Mouse (Mus musculus) heart, embryonic 15.5 days (tissue): ENCODE measurements around the gene Col1a1. TPM values are rescaled to one million over a fixed set of nuclear protein-coding genes. Genes with fewer than 3 reads are reported as not detected.

ENCODE experiments used
- ATAC-seq: fragments of 200-750 bp; cut with Nextera tagmentation; replicated peaks from 2 replicates; pipeline ENCODE4 v1.8.0; 2017; ENCODE audit warnings: low read depth, moderate TSS enrichment; ENCODE audit not compliant: insufficient number of reproducible peaks, insufficient read depth, low FRiP score
- H3K27ac ChIP-seq: fragments of 300-500 bp; sonication (generic); 2 replicates; pipeline ENCODE4 v1.5.1; 2015; ENCODE audit warnings: mild to moderate bottlenecking, inconsistent platforms
- H3K27me3 ChIP-seq: fragments of 300-500 bp; sonication (generic); 2 replicates; pipeline ENCODE4 v1.6.1; 2015; ENCODE audit warnings: inconsistent platforms
- H3K36me3 ChIP-seq: fragments of 300-500 bp; sonication (generic); 2 replicates; pipeline ENCODE4 v1.6.1; 2015; ENCODE audit warnings: mild to moderate bottlenecking, inconsistent platforms
- H3K4me1 ChIP-seq: fragments of 300-500 bp; sonication (generic); replicated peaks from 2 replicates; pipeline ENCODE4 v1.6.1; 2015; ENCODE audit warnings: inconsistent platforms
- H3K4me2 ChIP-seq: fragments of 300-500 bp; sonication (generic); 2 replicates; pipeline ENCODE4 v1.6.1; 2015; ENCODE audit warnings: inconsistent platforms, mild to moderate bottlenecking, moderate library complexity
- H3K4me3 ChIP-seq: fragments of 300-500 bp; sonication (generic); 2 replicates; pipeline ENCODE4 v1.5.1; 2015; ENCODE audit warnings: mild to moderate bottlenecking, inconsistent platforms
- H3K9ac ChIP-seq: fragments of 300-500 bp; sonication (generic); 2 replicates; pipeline ENCODE4 v1.6.1; 2015; ENCODE audit warnings: mild to moderate bottlenecking, inconsistent platforms
- H3K9me3 ChIP-seq: fragments of 300-500 bp; sonication (generic); replicated peaks from 2 replicates; pipeline ENCODE4 v1.6.1; 2016; ENCODE audit warnings: inconsistent platforms
- WGBS: fragments of 180-500 bp; shearing (Covaris S2); methylation state at CpG from one replicate; pipeline ENCODE4 v1.1.7; 2015; ENCODE audit warnings: mixed read lengths; 5-methylcytosine and 5-hydroxymethylcytosine counted together
- polyA plus RNA-seq: library from polyadenylated mRNA; unstranded; fragments of >200 nt; fragmentation: Nextera tagmentation; extraction: Ambion mirVana; gene quantifications from 2 replicates; pipeline ENCODE4 v1.2.1, GENCODE M21; 2015

Gene Col1a1
- 825 and 1,122 TPM in 2 replicates for polyA plus RNA-seq

DNA sequence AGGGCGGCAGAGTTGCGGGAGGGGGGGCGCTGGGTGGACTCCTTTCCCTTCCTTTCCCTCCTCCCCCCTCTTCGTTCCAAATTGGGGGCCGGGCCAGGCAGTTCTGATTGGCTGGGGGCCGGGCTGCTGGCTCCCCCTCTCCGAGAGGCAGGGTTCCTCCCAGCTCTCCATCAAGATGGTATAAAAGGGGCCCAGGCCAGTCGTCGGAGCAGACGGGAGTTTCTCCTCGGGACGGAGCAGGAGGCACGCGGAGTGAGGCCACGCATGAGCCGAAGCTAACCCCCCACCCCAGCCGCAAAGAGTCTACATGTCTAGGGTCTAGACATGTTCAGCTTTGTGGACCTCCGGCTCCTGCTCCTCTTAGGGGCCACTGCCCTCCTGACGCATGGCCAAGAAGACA is at the start of gene Col1a1:
Gene Col1a1 (plus strand): TSS at position 180 of the 400 bp plus-strand sequence.
- Histone ChIP-seq H3K4me2 (peak within 1 kb of the TSS; percentile 81), H3K4me1 (peaks cover 38% of the 10 kb centered on the region), H3K27me3 (peaks cover 60% of the 10 kb centered on the region), H3K36me3 (no peaks in the 10 kb centered on the region), H3K9me3 (no peaks in the 10 kb centered on the region), H3K27ac (peak within 1 kb of the TSS; percentile 80), H3K9ac (peak within 1 kb of the TSS; percentile 60), H3K4me3 (peak within 1 kb of the TSS; percentile 57)
- peak; percentile 33; the same call in 1 of the 2 replicates for ATAC-seq
- 18% methylated on average over 19 of the region's 19 CpGs for WGBS

DNA sequence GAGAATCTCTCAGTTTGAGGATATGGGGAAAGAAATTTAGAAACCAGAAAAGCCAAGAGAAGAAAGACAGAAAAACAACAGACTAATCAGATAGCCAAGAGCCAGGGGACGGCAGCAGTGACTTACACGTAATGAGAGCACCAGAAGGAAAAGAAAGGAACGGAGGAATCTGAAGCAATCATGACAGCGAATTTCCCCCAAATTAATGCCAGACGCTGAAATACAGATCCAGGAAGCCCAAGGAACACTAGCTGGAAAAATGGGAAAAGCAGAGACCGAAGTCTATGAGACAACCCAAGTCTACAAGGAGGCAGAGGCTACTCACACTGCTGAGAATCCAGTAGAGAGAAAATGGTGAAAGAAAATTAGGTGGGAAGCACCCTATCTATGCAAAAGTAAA is 44.9 kb upstream of the Col1a1 start:
- no peak overlapping the region for H3K4me3 ChIP-seq
- H3K9me3 ChIP-seq: no peaks in the 10 kb centered on the region
- WGBS: 74% methylated on average over 6 of the region's 6 CpGs
- no peak overlapping the region for H3K4me2 ChIP-seq
- no peaks in the 10 kb centered on the region for H3K36me3 ChIP-seq
- H3K4me1 ChIP-seq: no peaks in the 10 kb centered on the region
- no peak overlapping the region for H3K27ac ChIP-seq
- H3K9ac ChIP-seq: no peak overlapping the region
- no peak for ATAC-seq
- no peaks in the 10 kb centered on the region for H3K27me3 ChIP-seq

- WGBS: 69% methylated on average over 16 of the region's 16 CpGs
- no peak overlapping the region for H3K27ac ChIP-seq
- no peak for ATAC-seq
- H3K36me3 ChIP-seq: no peaks in the 10 kb centered on the region
- no peaks in the 10 kb centered on the region for H3K9me3 ChIP-seq
- no peak overlapping the region for H3K4me3 ChIP-seq
- no peaks in the 10 kb centered on the region for H3K27me3 ChIP-seq
- no peak overlapping the region for H3K4me2 ChIP-seq
- H3K9ac ChIP-seq: no peak overlapping the region
- no peaks in the 10 kb centered on the region for H3K4me1 ChIP-seq
These were observed 39.2 kb upstream of the Col1a1 start for GRCm38 (mm10) chr11:94896753-94897376.

GRCm38 (mm10) chr11:94901231-94901630 is 34.8 kb upstream of the Col1a1 start:
- no peak overlapping the region for H3K4me3 ChIP-seq
- ATAC-seq: no peak
- H3K4me2 ChIP-seq: no peak overlapping the region
- WGBS: 46% methylated on average over 2 of the region's 2 CpGs
- no peaks in the 10 kb centered on the region for H3K36me3 ChIP-seq
- no peaks in the 10 kb centered on the region for H3K4me1 ChIP-seq
- H3K9ac ChIP-seq: no peak overlapping the region
- H3K27ac ChIP-seq: no peak overlapping the region
- no peaks in the 10 kb centered on the region for H3K9me3 ChIP-seq
- H3K27me3 ChIP-seq: no peaks in the 10 kb centered on the region

DNA sequence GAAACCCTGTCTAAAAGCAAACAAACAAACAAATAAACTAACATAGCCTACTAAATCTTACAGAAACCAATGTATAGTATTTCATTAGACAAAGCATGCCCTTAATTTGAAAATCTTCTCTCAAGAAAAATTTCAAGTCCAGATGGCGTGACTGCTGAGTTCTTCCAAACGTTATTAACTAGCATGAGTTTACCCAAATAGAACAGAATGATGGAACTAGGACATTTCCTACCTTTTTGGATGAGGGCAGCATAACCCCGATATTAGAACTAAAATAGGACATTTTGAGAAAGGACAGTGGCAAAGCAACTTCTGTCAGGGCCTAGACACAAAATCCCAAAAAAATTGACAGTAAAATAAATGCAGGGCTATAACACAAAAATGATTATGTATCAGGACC is 31.7 kb upstream of the Col1a1 start:
- no peaks in the 10 kb centered on the region for H3K9me3 ChIP-seq
- H3K27ac ChIP-seq: no peak overlapping the region
- ATAC-seq: no peak
- H3K36me3 ChIP-seq: no peaks in the 10 kb centered on the region
- H3K4me1 ChIP-seq: no peaks in the 10 kb centered on the region
- H3K4me3 ChIP-seq: no peak overlapping the region
- no peak overlapping the region for H3K4me2 ChIP-seq
- 82% methylated on average over 3 of the region's 3 CpGs for WGBS
- no peaks in the 10 kb centered on the region for H3K27me3 ChIP-seq
- H3K9ac ChIP-seq: no peak overlapping the region

DNA sequence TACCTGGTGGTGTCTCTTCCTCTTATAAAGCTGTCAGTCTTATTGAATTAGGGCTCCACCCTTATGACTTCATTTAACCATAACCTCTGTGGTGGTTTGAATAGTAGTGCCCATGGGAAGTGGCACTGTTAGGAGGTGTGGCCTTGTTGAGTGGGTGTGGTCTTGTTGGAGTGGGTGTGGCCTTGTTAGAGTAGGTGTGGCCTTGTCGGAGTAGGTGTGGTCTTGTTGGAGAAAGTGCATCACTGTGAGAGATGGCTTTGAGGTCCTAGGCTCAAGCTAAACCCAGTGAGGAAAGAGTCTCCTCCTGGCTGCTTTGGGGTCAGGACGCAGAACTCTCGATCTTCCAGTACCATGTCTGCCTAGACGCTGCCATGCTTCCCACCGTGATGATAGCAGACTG is 25.1 kb upstream of the Col1a1 start:
- Histone ChIP-seq H3K27me3 (no peaks in the 10 kb centered on the region), H3K4me3 (no peak overlapping the region), H3K27ac (no peak overlapping the region), H3K9me3 (no peaks in the 10 kb centered on the region), H3K9ac (no peak overlapping the region), H3K4me1 (peaks cover 11% of the 10 kb centered on the region), H3K4me2 (no peak overlapping the region), H3K36me3 (no peaks in the 10 kb centered on the region)
- ATAC-seq: no peak
- 84% methylated on average over 5 of the region's 5 CpGs for WGBS

- WGBS: 78% methylated on average over 3 of the region's 3 CpGs
- Histone ChIP-seq H3K9ac (no peak overlapping the region), H3K9me3 (no peaks in the 10 kb centered on the region), H3K36me3 (no peaks in the 10 kb centered on the region), H3K4me1 (peaks cover 20% of the 10 kb centered on the region), H3K4me3 (no peak overlapping the region), H3K4me2 (no peak overlapping the region), H3K27ac (no peak overlapping the region), H3K27me3 (no peaks in the 10 kb centered on the region)
- no peak for ATAC-seq
These were observed 23.5 kb upstream of the Col1a1 start for GRCm38 (mm10) chr11:94912568-94912967.

DNA sequence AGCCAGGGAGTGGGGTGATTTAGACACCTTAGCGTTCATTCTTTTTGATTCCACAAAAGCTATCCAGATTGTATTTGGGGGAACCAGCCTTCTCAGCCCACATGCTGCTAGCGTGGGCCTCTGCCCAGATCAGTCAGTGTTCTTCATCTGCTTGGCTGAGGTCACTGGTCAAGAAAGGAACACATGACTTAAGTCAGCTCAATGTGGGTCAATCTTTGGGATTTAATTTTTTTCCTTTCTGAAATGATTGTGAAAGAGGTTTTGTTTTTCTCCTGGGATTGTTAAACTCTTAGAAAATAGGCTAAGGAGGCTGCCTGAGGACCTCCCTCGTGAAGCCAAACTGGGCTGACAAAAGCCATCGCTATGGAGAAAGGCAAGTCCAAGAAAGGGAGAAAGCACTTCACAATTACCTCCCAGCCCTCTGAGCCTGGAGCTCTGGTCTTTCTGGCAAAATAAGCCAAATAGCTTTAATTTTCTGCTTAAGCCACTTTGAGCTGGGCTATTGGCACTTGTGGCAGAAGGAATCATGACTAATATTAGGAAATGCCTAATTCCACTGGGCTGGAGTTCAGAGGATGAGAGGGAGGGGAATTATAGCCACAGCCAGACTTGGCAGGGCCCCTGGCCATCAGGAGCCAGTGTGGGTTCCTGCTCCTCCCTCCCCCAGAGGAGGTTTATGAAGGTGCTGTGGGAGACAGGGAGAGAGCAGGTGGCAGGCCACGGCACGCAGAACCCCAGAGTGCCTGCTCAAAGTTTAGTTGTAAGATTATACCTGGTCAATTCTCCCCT is 22.5 kb upstream of the Col1a1 start:
- no peak for ATAC-seq
- WGBS: 67% methylated on average over 6 of the region's 6 CpGs
- no peak overlapping the region for H3K4me3 ChIP-seq
- H3K9me3 ChIP-seq: no peaks in the 10 kb centered on the region
- H3K27ac ChIP-seq: peak overlapping the region; percentile 15; the same call in 1 of the 2 replicates
- H3K27me3 ChIP-seq: no peaks in the 10 kb centered on the region
- H3K4me2 ChIP-seq: no peak overlapping the region
- no peak overlapping the region for H3K9ac ChIP-seq
- no peaks in the 10 kb centered on the region for H3K36me3 ChIP-seq
- H3K4me1 ChIP-seq: peaks cover 20% of the 10 kb centered on the region

- Histone ChIP-seq H3K4me2 (peak overlapping the region; percentile 33), H3K9ac (no peak overlapping the region), H3K4me3 (no peak overlapping the region), H3K4me1 (peaks cover 20% of the 10 kb centered on the region), H3K27ac (peak overlapping the region; percentile 77), H3K36me3 (no peaks in the 10 kb centered on the region), H3K27me3 (no peaks in the 10 kb centered on the region), H3K9me3 (no peaks in the 10 kb centered on the region)
- WGBS: 10% methylated on average over 13 of the region's 16 CpGs
- ATAC-seq: peak; percentile 75; the same call in 1 of the 2 replicates
These were observed 20.2 kb upstream of the Col1a1 start for GRCm38 (mm10) chr11:94915675-94916403.

DNA sequence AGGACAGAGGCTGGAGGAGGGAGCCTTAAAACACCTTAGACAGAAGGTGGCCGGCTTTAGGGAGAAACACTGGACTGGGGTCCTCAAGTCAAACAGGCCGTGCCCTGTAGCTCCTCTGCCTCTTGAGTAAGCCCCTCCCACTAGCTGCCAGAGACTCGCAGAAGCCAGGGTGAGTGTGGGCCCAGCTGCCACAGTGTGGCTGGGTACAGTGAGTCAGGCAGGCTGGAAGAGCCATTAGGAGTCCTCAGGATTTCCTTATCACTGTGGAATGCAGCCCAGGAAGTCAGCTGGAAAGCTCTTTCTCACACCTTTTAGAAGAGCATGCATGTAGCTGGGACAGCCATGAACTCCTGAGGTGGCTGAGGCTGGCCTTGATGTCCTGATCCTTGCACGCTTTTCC is 19.5 kb upstream of the Col1a1 start:
- no peaks in the 10 kb centered on the region for H3K9me3 ChIP-seq
- peak overlapping the region; percentile 33 for H3K4me2 ChIP-seq
- no peak overlapping the region for H3K9ac ChIP-seq
- H3K4me1 ChIP-seq: peaks cover 22% of the 10 kb centered on the region
- ATAC-seq: peak; percentile 53; the same call in 1 of the 2 replicates
- H3K27ac ChIP-seq: peak overlapping the region; percentile 77
- no peaks in the 10 kb centered on the region for H3K27me3 ChIP-seq
- H3K4me3 ChIP-seq: no peak overlapping the region
- no peaks in the 10 kb centered on the region for H3K36me3 ChIP-seq
- WGBS: 21% methylated on average over 4 of the region's 4 CpGs

- WGBS: 56% methylated on average over 6 of the region's 6 CpGs
- Histone ChIP-seq H3K27ac (peak overlapping the region; percentile 77; the same call in 1 of the 2 replicates), H3K9me3 (no peaks in the 10 kb centered on the region), H3K4me3 (no peak overlapping the region), H3K27me3 (no peaks in the 10 kb centered on the region), H3K4me2 (no peak overlapping the region), H3K4me1 (peaks cover 22% of the 10 kb centered on the region), H3K36me3 (no peaks in the 10 kb centered on the region), H3K9ac (no peak overlapping the region)
- ATAC-seq: no peak
These were observed 18.3 kb upstream of the Col1a1 start for GRCm38 (mm10) chr11:94917717-94918116.
